26 mouse cellular contexts compared by ENCODE assay signal in genomic region chr6:128272754-128273153, GRCm38 (mm10).
"Had no signal": no experiment of that assay in that cellular context is flagged by ENCODE, and none has a peak within 500 bp of the region (broad histone marks: within the 10 kb centered on the region; RNA-seq: fewer than 3 reads in every experiment).

No protein-coding gene starts in this region.

- H3K36me3 ChIP-seq: heart, embryonic 15.5 days; hindbrain, embryonic 13.5 days; hindbrain, embryonic 15.5 days; kidney, embryonic 15.5 days; limb, embryonic 10.5 days; limb, embryonic 12.5 days; liver, embryonic 13.5 days; liver, embryonic 15.5 days had no signal

- H3K4me3 ChIP-seq: heart, adult 2 months; heart, embryonic 13.5 days; heart, embryonic 15.5 days; hindbrain, embryonic 13.5 days; hindbrain, embryonic 15.5 days; kidney, embryonic 15.5 days; layer of hippocampus, adult 2 months; left cerebral cortex, adult 2 months; limb, embryonic 10.5 days; limb, embryonic 12.5 days; liver, embryonic 13.5 days; liver, embryonic 15.5 days had no signal

- H3K27me3 ChIP-seq: heart, embryonic 13.5 days; heart, embryonic 15.5 days; hindbrain, embryonic 13.5 days; hindbrain, embryonic 15.5 days; kidney, embryonic 15.5 days; limb, embryonic 12.5 days; liver, embryonic 13.5 days; liver, embryonic 15.5 days had no signal

- H3K4me2 ChIP-seq: heart, embryonic 11.5 days; heart, embryonic 13.5 days; heart, embryonic 15.5 days; hindbrain, embryonic 13.5 days; hindbrain, embryonic 15.5 days; kidney, embryonic 15.5 days; limb, embryonic 12.5 days; liver, embryonic 11.5 days; liver, embryonic 13.5 days; liver, embryonic 15.5 days had no signal

- DNase-seq: gastrocnemius, postnatal 14 days; gastrocnemius, postnatal 36 days; heart, adult 11 months; heart, adult 2 months; heart, postnatal 14 days; heart, postnatal 36 days; kidney, adult 11 months; kidney, adult 2 months; kidney, adult 9 months; kidney, postnatal 25 days; kidney, postnatal 4 days; liver; liver, embryonic 13.5 days had no signal

- ATAC-seq: hindbrain, postnatal 0 days had no signal
